Mouse (Mus musculus): ENCODE measurements around the gene Efcab9. TPM values are rescaled to one million over a fixed set of nuclear protein-coding genes. Genes with fewer than 3 reads are reported as not detected.

Efcab9 gene
- polyA plus RNA-seq, 1 experiment from 2014 or later = 0.42 TPM

GRCm38 (mm10) chr11:32542687-32543411 lies 11.0 kb upstream of the Efcab9 start:
- H3K4me1 ChIP-seq = peaks cover 43% of the 10 kb centered on the region
- no peak overlapping the region for H3K4me2 ChIP-seq

DNA sequence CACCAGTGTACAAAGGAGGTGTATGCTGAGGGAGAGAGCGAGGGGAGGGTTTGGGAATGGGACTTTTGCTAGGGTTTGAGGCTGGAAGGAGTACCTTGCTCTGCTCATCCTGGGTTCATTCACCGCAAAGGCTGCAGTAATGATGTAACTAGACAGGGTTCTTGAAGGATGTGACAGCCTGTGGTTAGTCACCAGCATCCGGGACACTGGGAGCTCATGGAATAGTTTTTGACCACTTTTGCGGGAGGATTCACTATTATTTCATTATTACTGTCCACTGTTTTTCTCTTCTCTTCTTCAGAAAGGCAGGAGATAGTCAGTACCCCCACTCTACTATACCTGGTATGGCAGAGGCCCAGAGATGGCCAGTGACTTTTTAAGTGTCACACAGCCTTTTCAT lies 10.3 kb upstream of the Efcab9 start:
- Histone ChIP-seq H3K4me1 (peaks cover 48% of the 10 kb centered on the region), H3K4me3 (replicated peaks) (no peak overlapping the region), H3K36me3 (no peaks in the 10 kb centered on the region), H3K27me3 (no peaks in the 10 kb centered on the region), H3K9me3 (replicated peaks) (no peaks in the 10 kb centered on the region), H3K9ac (no peak overlapping the region), H3K4me2 (no peak overlapping the region), H3K27ac (peak overlapping the region; percentile 64)
- 90% methylated on average over 4 of the region's 4 CpGs for whole genome bisulfite sequencing
- ATAC-seq (replicated peaks; ENCODE audit: low FRiP score) = no peak

More at GRCm38 (mm10) chr11:32542687-32543411, 11.0 kb upstream of the Efcab9 start:
- peak; percentile 37; the same call in 1 of the 2 replicates for ATAC-seq (replicated peaks; ENCODE audit: low FRiP score)
- Histone ChIP-seq H3K9me3 (replicated peaks) (no peaks in the 10 kb centered on the region), H3K27ac (peak overlapping the region; percentile 64), H3K4me3 (replicated peaks) (no peak overlapping the region), H3K9ac (no peak overlapping the region), H3K27me3 (no peaks in the 10 kb centered on the region), H3K36me3 (no peaks in the 10 kb centered on the region)
- WGBS = 41% methylated on average over 3 of the region's 3 CpGs

GRCm38 (mm10) chr11:32540463-32540862 lies 8.6 kb upstream of the Efcab9 start:
- WGBS = 79% methylated on average over 6 of the region's 6 CpGs
- H3K4me1 ChIP-seq = peaks cover 52% of the 10 kb centered on the region
- H3K4me2 ChIP-seq = no peak overlapping the region
- no peak overlapping the region for H3K9ac ChIP-seq
- H3K36me3 ChIP-seq = no peaks in the 10 kb centered on the region
- H3K27me3 ChIP-seq = no peaks in the 10 kb centered on the region
- no peak for ATAC-seq (replicated peaks; ENCODE audit: low FRiP score)
- H3K27ac ChIP-seq = no peak overlapping the region
- no peaks in the 10 kb centered on the region for H3K9me3 ChIP-seq (replicated peaks)
- no peak overlapping the region for H3K4me3 ChIP-seq (replicated peaks)

GRCm38 (mm10) chr11:32539717-32540116 lies 7.8 kb upstream of the Efcab9 start:
- H3K27ac ChIP-seq = peak overlapping the region; percentile 75; the same call in 1 of the 2 replicates
- H3K4me2 ChIP-seq = no peak overlapping the region
- H3K4me3 ChIP-seq (replicated peaks) = no peak overlapping the region
- WGBS = 60% methylated on average over 7 of the region's 7 CpGs
- no peak overlapping the region for H3K9ac ChIP-seq
- ATAC-seq (replicated peaks; ENCODE audit: low FRiP score) = no peak
- H3K4me1 ChIP-seq = peaks cover 56% of the 10 kb centered on the region
- no peaks in the 10 kb centered on the region for H3K36me3 ChIP-seq
- H3K9me3 ChIP-seq (replicated peaks) = no peaks in the 10 kb centered on the region
- 0 out of 2 replicates have a peak, but pooled peaks cover 1% of the 10 kb centered on the region for H3K27me3 ChIP-seq

DNA sequence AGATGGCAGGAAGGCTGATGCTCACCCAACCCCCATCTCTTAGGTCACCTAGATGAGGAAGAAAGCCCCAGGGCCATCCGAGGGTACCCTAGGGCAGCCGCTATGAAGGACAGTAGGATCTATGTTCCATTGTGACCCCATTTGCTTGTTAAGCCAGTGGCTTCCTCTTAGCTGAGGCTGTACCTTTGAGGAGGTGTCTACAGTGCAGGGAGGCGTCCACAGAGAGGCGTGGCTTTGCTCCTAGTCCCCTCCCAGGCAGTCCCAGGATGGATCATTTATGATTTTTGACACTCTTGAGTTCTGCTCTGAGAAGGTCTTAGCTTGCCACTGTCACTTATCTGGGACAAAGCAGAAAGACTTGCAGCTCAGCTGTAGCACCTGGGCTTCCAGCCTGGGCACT lies 7.0 kb upstream of the Efcab9 start:
- no peak for ATAC-seq (replicated peaks; ENCODE audit: low FRiP score)
- H3K27me3 ChIP-seq = 0 out of 2 replicates have a peak, but pooled peaks cover 4% of the 10 kb centered on the region
- H3K27ac ChIP-seq = peak overlapping the region; percentile 75
- H3K9ac ChIP-seq = no peak overlapping the region
- peak overlapping the region; percentile 7; the same call in 1 of the 2 replicates for H3K4me2 ChIP-seq
- WGBS = 71% methylated on average over 4 of the region's 4 CpGs
- no peak overlapping the region for H3K4me3 ChIP-seq (replicated peaks)
- peaks cover 65% of the 10 kb centered on the region for H3K4me1 ChIP-seq
- H3K9me3 ChIP-seq (replicated peaks) = no peaks in the 10 kb centered on the region
- H3K36me3 ChIP-seq = no peaks in the 10 kb centered on the region

DNA sequence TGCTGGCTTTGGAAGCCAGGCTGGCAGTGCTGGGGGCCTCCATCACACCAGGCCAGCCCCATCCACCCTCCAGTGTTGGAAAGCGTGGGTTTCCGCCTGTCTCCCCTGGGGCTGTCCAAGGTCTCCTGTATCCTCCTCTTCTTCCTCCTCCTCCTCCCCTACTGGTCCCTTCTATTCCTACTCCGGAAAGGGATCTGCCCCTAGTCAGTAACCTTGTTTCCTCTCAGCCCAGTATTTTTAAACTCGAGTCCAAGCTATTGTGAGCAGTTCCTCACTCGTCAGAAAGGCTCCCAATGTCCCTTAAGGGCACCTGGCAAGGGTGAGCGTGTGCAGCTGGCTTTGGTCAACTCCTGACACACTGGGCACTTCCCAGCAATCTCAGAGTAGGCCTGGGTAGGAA lies 6.6 kb upstream of the Efcab9 start:
- H3K4me3 ChIP-seq (replicated peaks) = no peak overlapping the region
- peak; percentile 40; the same call in 1 of the 2 replicates for ATAC-seq (replicated peaks; ENCODE audit: low FRiP score)
- peak overlapping the region; percentile 7; the same call in 1 of the 2 replicates for H3K4me2 ChIP-seq
- WGBS = 38% methylated on average over 6 of the region's 6 CpGs
- H3K9me3 ChIP-seq (replicated peaks) = no peaks in the 10 kb centered on the region
- peaks cover 69% of the 10 kb centered on the region for H3K4me1 ChIP-seq
- H3K9ac ChIP-seq = no peak overlapping the region
- H3K27me3 ChIP-seq = 0 out of 2 replicates have a peak, but pooled peaks cover 4% of the 10 kb centered on the region
- peak overlapping the region; percentile 75 for H3K27ac ChIP-seq
- H3K36me3 ChIP-seq = no peaks in the 10 kb centered on the region

- Histone ChIP-seq H3K4me2 (no peak overlapping the region), H3K27me3 (0 out of 2 replicates have a peak, but pooled peaks cover 4% of the 10 kb centered on the region), H3K9ac (no peak overlapping the region), H3K36me3 (no peaks in the 10 kb centered on the region), H3K4me3 (replicated peaks) (no peak overlapping the region), H3K9me3 (replicated peaks) (no peaks in the 10 kb centered on the region), H3K4me1 (peaks cover 64% of the 10 kb centered on the region), H3K27ac (no peak overlapping the region)
- WGBS = 61% methylated on average over 7 of the region's 7 CpGs
- ATAC-seq (replicated peaks; ENCODE audit: low FRiP score) = no peak
Observed at GRCm38 (mm10) chr11:32536954-32537353, 5.1 kb upstream of the Efcab9 start.

DNA sequence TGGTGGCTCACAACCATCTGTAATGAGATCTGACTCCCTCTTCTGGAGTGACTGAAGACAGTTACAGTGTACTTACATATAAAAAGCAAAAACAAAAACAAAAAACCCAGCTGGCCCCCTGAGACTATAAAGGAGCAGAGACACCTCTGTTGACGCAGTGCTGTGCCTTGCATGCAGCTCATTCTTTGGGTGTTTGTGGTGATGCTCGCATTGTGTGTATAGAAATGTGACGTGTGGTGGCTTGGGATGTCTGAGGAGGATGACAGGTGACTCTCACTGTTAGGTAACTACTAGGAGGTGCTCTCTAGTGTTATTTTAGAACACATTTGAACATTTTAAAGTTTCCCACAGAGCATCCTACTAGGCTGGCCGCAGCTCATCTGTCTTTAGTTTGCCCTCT lies 3.8 kb upstream of the Efcab9 start:
- no peak for ATAC-seq (replicated peaks; ENCODE audit: low FRiP score)
- Histone ChIP-seq H3K27me3 (0 out of 2 replicates have a peak, but pooled peaks cover 11% of the 10 kb centered on the region), H3K27ac (no peak overlapping the region), H3K4me3 (replicated peaks) (no peak overlapping the region), H3K4me2 (0 out of 2 replicates have a peak overlapping the region, but pooled peaks have one; percentile 89), H3K36me3 (no peaks in the 10 kb centered on the region), H3K9me3 (replicated peaks) (no peaks in the 10 kb centered on the region), H3K9ac (no peak overlapping the region), H3K4me1 (peaks cover 69% of the 10 kb centered on the region)
- WGBS = 90% methylated on average over 4 of the region's 4 CpGs

- H3K27ac ChIP-seq = peak overlapping the region; percentile 5
- no peaks in the 10 kb centered on the region for H3K9me3 ChIP-seq (replicated peaks)
- no peak overlapping the region for H3K9ac ChIP-seq
- ATAC-seq (replicated peaks; ENCODE audit: low FRiP score) = no peak
- peak overlapping the region; percentile 74 for H3K4me3 ChIP-seq (replicated peaks)
- 52% methylated on average over 7 of the region's 7 CpGs for WGBS
- no peaks in the 10 kb centered on the region for H3K36me3 ChIP-seq
- H3K4me2 ChIP-seq = peak overlapping the region; percentile 89
- H3K4me1 ChIP-seq = peaks cover 60% of the 10 kb centered on the region
- H3K27me3 ChIP-seq = 0 out of 2 replicates have a peak, but pooled peaks cover 11% of the 10 kb centered on the region
Observed at GRCm38 (mm10) chr11:32534453-32535075, 2.7 kb upstream of the Efcab9 start.

DNA sequence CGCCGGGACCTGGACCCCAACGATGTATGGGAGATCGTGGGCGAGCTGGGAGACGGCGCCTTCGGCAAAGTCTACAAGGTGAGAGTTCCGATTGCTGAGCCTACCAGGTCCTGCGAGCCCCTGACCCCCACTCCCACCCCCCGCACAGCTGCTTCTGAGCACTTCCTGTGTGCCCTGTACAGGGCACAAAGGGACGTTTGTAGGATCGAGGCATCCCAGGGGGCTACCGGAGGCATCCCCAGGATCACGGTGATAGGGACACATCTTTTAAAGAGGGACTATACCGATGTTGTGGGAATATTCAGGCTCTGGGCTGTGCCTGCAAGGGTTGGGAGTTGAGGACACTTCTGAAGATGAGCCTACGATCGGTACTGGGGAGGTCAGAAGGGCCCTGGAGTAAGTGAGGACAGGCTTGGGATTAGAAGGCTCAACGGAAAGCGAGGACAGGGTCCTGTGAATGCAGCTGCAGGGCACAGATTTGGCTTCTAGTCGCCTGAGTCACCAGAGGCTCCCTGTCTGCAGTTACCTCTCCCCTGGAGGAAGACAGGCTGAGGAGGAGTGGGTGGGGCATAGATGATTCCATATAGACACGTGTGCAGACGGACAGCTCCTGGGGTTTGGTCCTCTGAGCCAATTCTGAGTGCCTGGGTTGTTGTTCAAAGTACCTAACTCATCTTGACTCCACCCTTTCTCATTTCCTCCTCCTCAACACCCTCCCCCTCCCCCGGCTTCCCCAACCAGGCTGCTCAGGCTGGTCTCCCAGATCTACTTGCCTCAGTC lies 1.8 kb upstream of the Efcab9 start:
- Histone ChIP-seq H3K4me2 (peak overlapping the region; percentile 89), H3K4me1 (peaks cover 51% of the 10 kb centered on the region), H3K9me3 (replicated peaks) (no peaks in the 10 kb centered on the region), H3K9ac (peak overlapping the region; percentile 55), H3K4me3 (replicated peaks) (peak overlapping the region; percentile 74), H3K27ac (peak overlapping the region; percentile 29; the same call in 1 of the 2 replicates), H3K27me3 (0 out of 2 replicates have a peak, but pooled peaks cover 11% of the 10 kb centered on the region), H3K36me3 (no peaks in the 10 kb centered on the region)
- WGBS = 1% methylated on average over 24 of the region's 24 CpGs
- ATAC-seq (replicated peaks; ENCODE audit: low FRiP score) = peak; percentile 22

- Histone ChIP-seq H3K27ac (peak within 1 kb of the TSS; percentile 64; the same call in 1 of the 2 replicates), H3K36me3 (no peaks in the 10 kb centered on the region), H3K9me3 (replicated peaks) (no peaks in the 10 kb centered on the region), H3K27me3 (0 out of 2 replicates have a peak, but pooled peaks cover 11% of the 10 kb centered on the region), H3K9ac (peak within 1 kb of the TSS; percentile 55), H3K4me3 (replicated peaks) (peak within 1 kb of the TSS; percentile 74), H3K4me1 (peaks cover 44% of the 10 kb centered on the region), H3K4me2 (peak within 1 kb of the TSS; percentile 89)
- peak; percentile 93 for ATAC-seq (replicated peaks; ENCODE audit: low FRiP score)
- 0% methylated on average over 77 of the region's 82 CpGs for WGBS
Observed at GRCm38 (mm10) chr11:32532765-32533481, 1.0 kb upstream of the Efcab9 start, which contains the start of gene Stk10. TSS of gene Stk10 (plus strand) at chr11:32533305.
